Mouse (Mus musculus) heart, embryonic 11.5 days (tissue): ENCODE measurements at regions not wholly inside any gene's neighbourhood (a gene's known extent, or its start where the extent isn't known, plus 50 kb on each side); places are given as distances from the start of the nearest gene placed in this dataset.

Experiments used
- ATAC-seq: fragments of 200-750 bp; cut with Nextera tagmentation; replicated peaks from 2 replicates; pipeline ENCODE4 v1.8.0; 2017; ENCODE audit warnings: moderate library complexity; ENCODE audit not compliant: insufficient number of reproducible peaks, low FRiP score, low TSS enrichment
- H3K27ac ChIP-seq: fragments of 300-500 bp; sonication (generic); 2 replicates; pipeline ENCODE4 v1.5.1; 2014; ENCODE audit warnings: mild to moderate bottlenecking, low read depth, low read length
- H3K27me3 ChIP-seq: fragments of 300-500 bp; sonication (generic); 2 replicates; pipeline ENCODE4 v1.6.1; 2014; ENCODE audit warnings: mild to moderate bottlenecking, low read length, mixed read lengths; ENCODE audit not compliant: control insufficient read depth, insufficient read depth
- H3K36me3 ChIP-seq: fragments of 300-500 bp; sonication (generic); 2 replicates; pipeline ENCODE4 v1.6.1; 2014; ENCODE audit warnings: mild to moderate bottlenecking, low read length, moderate library complexity, mixed read lengths; ENCODE audit not compliant: control insufficient read depth, insufficient read depth
- H3K4me1 ChIP-seq: fragments of 300-500 bp; sonication (generic); 2 replicates; pipeline ENCODE4 v1.6.1; 2014; ENCODE audit warnings: low read length; ENCODE audit not compliant: control insufficient read depth, insufficient read depth
- H3K4me2 ChIP-seq: fragments of 300-500 bp; sonication (generic); 2 replicates; pipeline ENCODE4 v1.6.1; 2014; ENCODE audit warnings: mild to moderate bottlenecking, moderate library complexity
- H3K4me3 ChIP-seq: fragments of 300-500 bp; sonication (generic); 2 replicates; pipeline ENCODE4 v1.5.1; 2014; ENCODE audit warnings: low read depth, low read length
- H3K9ac ChIP-seq: fragments of 300-500 bp; sonication (generic); 2 replicates; pipeline ENCODE4 v1.6.1; 2014; ENCODE audit warnings: mild to moderate bottlenecking, low read depth, low read length, moderate library complexity
- H3K9me3 ChIP-seq: fragments of 300-500 bp; sonication (generic); replicated peaks from 2 replicates; pipeline ENCODE4 v1.6.1; 2016; ENCODE audit warnings: low read length; ENCODE audit not compliant: control insufficient read depth
- WGBS: fragments of 180-500 bp; shearing (Covaris S2); extraction: QIAGEN DNeasy Blood & Tissue Kit; methylation state at CpG from one replicate; pipeline ENCODE4 v1.1.7; 2014; ENCODE audit not compliant: insufficient replicate concordance; 5-methylcytosine and 5-hydroxymethylcytosine counted together

- Histone ChIP-seq H3K4me2 (no peak overlapping the region), H3K4me1 (no peaks in the 10 kb centered on the region), H3K36me3 (no peaks in the 10 kb centered on the region), H3K4me3 (no peak overlapping the region), H3K27me3 (no peaks in the 10 kb centered on the region), H3K9ac (no peak overlapping the region), H3K27ac (no peak overlapping the region), H3K9me3 (no peaks in the 10 kb centered on the region)
- no peak for ATAC-seq
- 65% methylated on average over 8 of the region's 8 CpGs for WGBS
These were observed 69.4 kb upstream of the Mbip start for GRCm38 (mm10) chr12:56414861-56415765.

- no peaks in the 10 kb centered on the region for H3K27me3 ChIP-seq
- no peaks in the 10 kb centered on the region for H3K36me3 ChIP-seq
- H3K4me3 ChIP-seq, result no peak overlapping the region
- no peak overlapping the region for H3K9ac ChIP-seq
- no peaks in the 10 kb centered on the region for H3K4me1 ChIP-seq
- no peaks in the 10 kb centered on the region for H3K9me3 ChIP-seq
- 61% methylated on average over 5 of the region's 5 CpGs for WGBS
- no peak overlapping the region for H3K27ac ChIP-seq
- no peak overlapping the region for H3K4me2 ChIP-seq
- no peak for ATAC-seq
These were observed 60.0 kb upstream of the Mbip start for GRCm38 (mm10) chr12:56405658-56406057.

GRCm38 (mm10) chr12:56404833-56405232 lies 59.1 kb upstream of the Mbip start:
- Histone ChIP-seq H3K36me3 (no peaks in the 10 kb centered on the region), H3K4me1 (no peaks in the 10 kb centered on the region), H3K4me2 (no peak overlapping the region), H3K9me3 (no peaks in the 10 kb centered on the region), H3K9ac (no peak overlapping the region), H3K27ac (no peak overlapping the region), H3K4me3 (no peak overlapping the region), H3K27me3 (no peaks in the 10 kb centered on the region)
- WGBS, result 33% methylated on average over 4 of the region's 4 CpGs
- no peak for ATAC-seq

- WGBS, result 82% methylated on average over 2 of the region's 2 CpGs
These were observed 58.6 kb upstream of the Mbip start for GRCm38 (mm10) chr12:56404262-56404661.

GRCm38 (mm10) chr12:56403626-56404025 lies 57.9 kb upstream of the Mbip start:
- WGBS, result 59% methylated on average over 6 of the region's 6 CpGs
- Histone ChIP-seq H3K4me1 (no peaks in the 10 kb centered on the region), H3K36me3 (no peaks in the 10 kb centered on the region), H3K9ac (no peak overlapping the region), H3K4me3 (no peak overlapping the region), H3K4me2 (no peak overlapping the region), H3K27me3 (no peaks in the 10 kb centered on the region), H3K27ac (no peak overlapping the region), H3K9me3 (no peaks in the 10 kb centered on the region)
- ATAC-seq, result no peak

More at GRCm38 (mm10) chr12:56404262-56404661, 58.6 kb upstream of the Mbip start:
- no peaks in the 10 kb centered on the region for H3K27me3 ChIP-seq
- H3K27ac ChIP-seq, result no peak overlapping the region
- no peak overlapping the region for H3K9ac ChIP-seq
- no peak overlapping the region for H3K4me2 ChIP-seq
- no peak for ATAC-seq
- H3K4me1 ChIP-seq, result no peaks in the 10 kb centered on the region
- no peaks in the 10 kb centered on the region for H3K9me3 ChIP-seq
- no peaks in the 10 kb centered on the region for H3K36me3 ChIP-seq
- no peak overlapping the region for H3K4me3 ChIP-seq

GRCm38 (mm10) chr12:56402844-56403243 lies 57.1 kb upstream of the Mbip start:
- WGBS, result 73% methylated on average over 6 of the region's 6 CpGs
- Histone ChIP-seq H3K9me3 (peaks cover 1% of the 10 kb centered on the region; the same call in 1 of the 2 replicates), H3K27me3 (no peaks in the 10 kb centered on the region), H3K27ac (no peak overlapping the region), H3K4me2 (no peak overlapping the region), H3K4me3 (no peak overlapping the region), H3K9ac (no peak overlapping the region), H3K4me1 (no peaks in the 10 kb centered on the region), H3K36me3 (no peaks in the 10 kb centered on the region)
- no peak for ATAC-seq

GRCm38 (mm10) chr12:56402137-56402536 lies 56.4 kb upstream of the Mbip start:
- no peak overlapping the region for H3K27ac ChIP-seq
- WGBS, result 74% methylated on average over 7 of the region's 7 CpGs
- no peaks in the 10 kb centered on the region for H3K36me3 ChIP-seq
- H3K9me3 ChIP-seq, result peaks cover 2% of the 10 kb centered on the region; the same call in 1 of the 2 replicates
- H3K9ac ChIP-seq, result no peak overlapping the region
- H3K4me2 ChIP-seq, result no peak overlapping the region
- H3K4me3 ChIP-seq, result no peak overlapping the region
- ATAC-seq, result no peak
- no peaks in the 10 kb centered on the region for H3K4me1 ChIP-seq
- no peaks in the 10 kb centered on the region for H3K27me3 ChIP-seq
